Mouse (Mus musculus) hematopoietic stem cell, adult 5-6 weeks (primary cell): ENCODE data around the gene Shd. TPM values are rescaled to one million over a fixed set of nuclear protein-coding genes. Genes with fewer than 3 reads are reported as not detected.
A peak's percentile ranks its signal among the peaks of the same experiment; 100 is the strongest.
"Not testable (repeated sequence)": the region's sequence is repeated elsewhere in the genome, so short reads cannot be mapped to it uniquely, and the experiment has no call there.

Experiments used
- ATAC-seq, 2 experiments: fragments of 125-278 bp in 1 of 2; replicated peaks in 1 of 2; 2 replicates each; pipeline ENCODE4 v1.8.0; 2016 to 2017; ENCODE audit warnings: inconsistent platforms in 2 of 2, mild to moderate bottlenecking in 2 of 2, moderate number of reproducible peaks in 2 of 2, low read depth in 1 of 2, moderate TSS enrichment in 1 of 2; ENCODE audit not compliant: low FRiP score in 2 of 2, poor library complexity in 2 of 2, severe bottlenecking in 2 of 2, insufficient read depth in 1 of 2, low TSS enrichment in 1 of 2
- total RNA-seq: library from RNA; stranded (forward); fragments of 172-1452, 232-1000 nt; gene quantifications from 2 replicates; pipeline ENCODE4 v1.2.3, GENCODE M21; 2017

Gene Shd
- 0.79 TPM in 1 of 2 replicates, not detected in the other for total RNA-seq

GRCm38 (mm10) chr17:55969966-55970891 is at the start of gene Shd:
TSS of gene Shd (plus strand) at chr17:55970467.
- 0 out of 4 replicates have a peak, but pooled peaks have one; percentile 4 to 15 for ATAC-seq

- ATAC-seq: peak; percentile 92 to 95
These were observed 38.4 kb upstream of the Shd start for GRCm38 (mm10) chr17:55931553-55932502.

DNA sequence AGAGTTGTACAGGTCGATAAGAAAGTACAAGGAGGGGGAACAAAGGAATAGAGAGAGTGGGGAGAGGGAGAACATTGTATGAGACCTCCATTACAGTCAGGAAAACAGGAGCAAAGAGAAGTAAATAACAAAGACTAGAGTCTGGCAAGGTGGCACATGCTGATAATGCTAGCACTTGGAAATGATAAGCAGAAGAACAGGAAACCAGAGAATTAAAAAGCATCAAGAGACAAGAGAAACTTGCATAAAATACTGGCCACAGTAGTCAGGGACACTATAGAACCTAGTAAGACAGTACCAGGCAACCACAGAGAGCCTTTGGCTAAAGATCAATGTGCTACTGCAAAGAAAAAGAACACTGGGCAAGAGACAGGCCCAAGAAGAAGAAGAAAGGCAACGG is 37.6 kb upstream of the Shd start:
- ATAC-seq: no peak; a peak in 2 of 4 replicates

DNA sequence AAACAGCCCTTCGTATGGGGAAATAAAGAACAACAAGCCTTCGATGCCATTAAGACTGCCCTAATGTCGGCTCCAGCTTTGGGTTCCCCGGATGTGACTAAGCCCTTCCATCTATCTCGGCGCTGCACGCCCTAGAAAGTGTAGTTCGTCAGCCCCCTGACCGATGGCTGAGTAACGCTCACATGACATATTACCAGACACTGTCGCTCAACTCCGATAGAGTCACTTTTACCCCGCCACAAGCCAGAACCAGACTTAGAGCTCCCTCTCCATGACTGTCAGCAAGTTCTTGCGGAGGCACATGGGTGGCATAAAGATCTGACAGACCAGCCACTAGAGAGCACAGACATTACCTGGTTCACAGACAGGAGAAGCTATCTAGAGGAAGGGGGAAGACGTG is 37.1 kb upstream of the Shd start:
- no peak for ATAC-seq

DNA sequence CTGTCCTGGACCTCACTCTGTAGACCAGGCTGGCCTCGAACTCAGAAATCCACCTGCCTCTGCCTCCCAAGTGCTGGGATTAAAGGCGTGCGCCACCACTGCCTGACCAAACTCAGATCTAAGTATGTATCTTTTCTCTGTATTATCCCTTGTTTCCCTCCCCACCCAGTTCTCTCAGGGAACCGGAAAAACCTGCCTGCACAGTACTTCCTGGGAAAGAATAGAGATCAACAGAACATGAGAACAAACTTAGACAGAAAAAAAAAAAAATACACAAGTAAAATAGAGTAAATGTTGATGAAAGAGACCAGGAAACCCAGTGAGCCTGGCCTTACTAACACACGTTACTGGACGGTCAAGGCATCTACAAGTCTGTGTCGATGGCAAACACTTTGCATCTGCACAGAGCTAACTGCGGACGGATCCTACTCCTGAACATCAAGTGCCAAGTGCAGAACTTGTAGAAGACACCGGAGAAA is 25.8 kb upstream of the Shd start:
- ATAC-seq: not testable (repeated sequence)

DNA sequence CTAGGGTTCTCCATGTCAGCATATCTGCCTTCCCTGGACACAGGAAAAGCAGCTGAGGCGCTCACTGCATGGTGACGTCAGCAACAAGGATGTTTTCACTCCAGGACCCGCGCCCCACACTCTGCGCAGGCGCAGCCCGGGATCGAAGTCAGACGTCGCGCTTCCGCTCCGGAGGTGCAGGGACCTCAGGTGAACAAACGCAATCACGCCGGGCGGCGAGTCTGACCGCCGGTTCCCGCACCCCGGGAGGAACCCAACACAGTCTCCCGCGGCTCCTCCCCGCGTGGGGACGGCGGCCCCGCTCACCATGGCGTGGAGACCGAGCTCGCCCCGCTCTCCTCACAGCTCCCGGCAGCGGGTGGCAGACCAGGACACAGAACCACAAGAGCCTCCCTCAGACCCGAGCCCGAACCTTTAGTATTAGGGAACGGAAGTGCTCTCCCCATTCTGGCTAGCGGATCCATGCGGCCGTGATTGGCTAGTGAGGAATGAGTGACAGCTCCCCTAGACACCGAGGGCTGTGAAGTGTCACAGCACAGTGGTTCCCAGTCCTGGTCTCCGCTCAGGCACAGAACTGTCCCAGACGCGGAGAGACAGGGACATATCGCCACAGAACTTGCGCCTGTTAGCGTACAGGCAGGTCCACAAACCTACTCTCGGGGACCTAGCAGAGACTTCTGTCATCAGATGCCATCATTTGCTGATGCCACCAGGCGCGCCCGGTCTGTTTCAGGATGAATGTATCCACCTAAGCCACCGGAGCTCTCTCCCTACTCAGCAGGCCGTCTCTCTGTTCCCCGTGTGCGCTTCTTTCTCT is 25.2 kb upstream of the Shd start:
- peak; percentile 97 to 98 for ATAC-seq

- ATAC-seq: no peak
These were observed 24.6 kb upstream of the Shd start for GRCm38 (mm10) chr17:55945696-55946095.

GRCm38 (mm10) chr17:55948647-55949046 is 21.6 kb upstream of the Shd start:
- ATAC-seq: no peak

GRCm38 (mm10) chr17:55949400-55949799 is 20.9 kb upstream of the Shd start, which contains the start of gene Zfp119b:
TSS of gene Zfp119b (minus strand) at chr17:55949500.
- no peak for ATAC-seq

GRCm38 (mm10) chr17:55950601-55951000 is 19.7 kb upstream of the Shd start:
- no peak for ATAC-seq

DNA sequence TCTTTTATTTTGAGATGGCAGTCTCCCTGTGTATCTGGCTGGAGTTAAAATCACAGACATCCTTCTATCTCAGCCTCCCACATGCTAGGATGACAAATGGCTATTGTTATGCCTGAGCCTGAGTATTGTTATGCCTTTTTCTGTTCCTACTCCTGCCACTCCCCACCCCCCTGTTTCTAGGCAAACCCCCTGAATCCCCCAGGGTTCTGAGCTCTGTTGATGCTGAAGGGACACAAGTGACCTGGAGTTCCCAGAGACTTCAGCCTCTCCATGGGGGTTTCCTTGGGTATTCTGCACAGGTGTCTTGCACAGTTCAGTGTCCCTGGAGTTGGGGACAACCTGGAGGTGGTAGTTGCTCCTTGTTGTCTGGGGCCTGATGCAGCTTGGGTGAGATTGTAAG is 18.2 kb upstream of the Shd start:
- no peak for ATAC-seq

- peak; percentile 86 to 87 for ATAC-seq
These were observed 17.7 kb upstream of the Shd start, which contains the start of gene Ebi3 for GRCm38 (mm10) chr17:55952447-55953027. TSS of gene Ebi3 (plus strand) at chr17:55952640.

DNA sequence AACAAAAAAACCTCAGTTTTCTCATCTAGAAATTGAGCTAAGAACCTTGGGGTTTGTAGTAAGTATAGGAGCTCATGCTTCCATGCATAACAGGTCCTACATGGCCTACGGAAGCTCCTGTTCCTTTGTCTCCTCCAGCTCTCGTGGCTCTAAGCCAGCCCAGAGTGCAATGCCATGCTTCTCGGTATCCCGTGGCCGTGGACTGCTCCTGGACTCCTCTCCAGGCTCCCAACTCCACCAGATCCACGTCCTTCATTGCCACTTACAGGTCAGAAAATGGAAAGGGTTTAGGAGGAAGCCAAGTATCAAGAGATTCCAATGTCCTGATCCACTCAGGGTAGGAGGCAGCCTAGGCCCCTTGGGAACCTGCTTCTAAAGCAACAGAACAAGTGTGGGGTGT is 16.5 kb upstream of the Shd start:
- ATAC-seq: no peak

- ATAC-seq: no peak
These were observed 16.0 kb upstream of the Shd start for GRCm38 (mm10) chr17:55954229-55954628.

DNA sequence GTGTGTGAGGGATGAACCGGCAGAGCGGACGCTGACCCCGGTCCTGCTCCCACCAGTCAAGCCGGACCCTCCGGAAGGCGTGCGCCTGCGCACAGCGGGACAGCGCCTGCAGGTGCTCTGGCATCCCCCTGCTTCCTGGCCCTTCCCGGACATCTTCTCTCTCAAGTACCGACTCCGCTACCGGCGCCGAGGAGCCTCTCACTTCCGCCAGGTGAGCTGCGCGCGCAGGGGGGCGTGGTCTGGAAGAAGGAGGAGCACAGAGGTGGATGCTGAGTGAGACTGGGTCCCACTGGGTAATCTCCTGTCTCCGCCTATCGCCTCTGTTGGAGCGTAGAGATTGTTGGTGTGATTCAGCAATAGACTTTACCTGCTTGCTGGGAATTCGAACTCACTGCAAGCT is 14.1 kb upstream of the Shd start:
- no peak for ATAC-seq

GRCm38 (mm10) chr17:55956591-55956990 is 13.7 kb upstream of the Shd start:
- ATAC-seq: no peak
